Mouse (Mus musculus): ENCODE data around the gene Anapc2. TPM values are rescaled to one million over a fixed set of nuclear protein-coding genes. Genes with fewer than 3 reads are reported as not detected.

Gene Anapc2
- polyA plus RNA-seq, 1 experiment from 2014 or later, result 136 TPM

GRCm38 (mm10) chr2:25231038-25231437, 41.2 kb upstream of the Anapc2 start:
- H3K9me3 ChIP-seq, result no peaks in the 10 kb centered on the region
- H3K4me1 ChIP-seq, result peaks cover 17% of the 10 kb centered on the region
- WGBS, result 63% methylated on average over 12 of the region's 12 CpGs
- H3K27ac ChIP-seq, result no peak overlapping the region
- no peak for DNase-seq (ENCODE audit: extremely low spot score, low spot score)
- H3K36me3 ChIP-seq (replicated peaks), result no peaks in the 10 kb centered on the region
- peaks cover 16% of the 10 kb centered on the region for H3K27me3 ChIP-seq (ENCODE audit: poor library complexity, severe bottlenecking)
- H3K4me3 ChIP-seq, result no peak overlapping the region

DNA sequence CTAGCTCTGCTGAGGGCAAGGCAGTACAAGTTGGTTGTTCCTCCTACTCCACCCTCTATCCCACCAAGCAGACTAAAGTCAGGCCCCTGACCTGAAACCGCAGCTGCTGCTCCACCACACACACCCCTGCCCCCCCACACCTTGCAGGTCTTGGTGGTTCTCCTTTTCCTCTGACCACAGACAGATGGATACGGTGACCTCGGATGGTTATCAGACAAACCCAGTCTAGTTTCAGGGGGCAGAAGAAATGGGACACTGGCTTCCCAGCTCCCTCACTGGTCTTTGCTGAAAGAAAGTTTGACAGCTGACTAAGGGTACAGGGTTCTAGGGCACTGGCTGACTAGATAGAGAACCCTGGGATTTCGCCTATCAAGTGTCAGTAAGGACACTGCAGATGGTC, 38.9 kb upstream of the Anapc2 start:
- Histone ChIP-seq H3K4me3 (no peak overlapping the region), H3K27me3 (ENCODE audit: poor library complexity, severe bottlenecking) (peaks cover 21% of the 10 kb centered on the region), H3K36me3 (replicated peaks) (no peaks in the 10 kb centered on the region), H3K4me1 (peaks cover 8% of the 10 kb centered on the region), H3K9me3 (no peaks in the 10 kb centered on the region), H3K27ac (no peak overlapping the region)
- 85% methylated on average over 4 of the region's 4 CpGs for WGBS
- DNase-seq (ENCODE audit: extremely low spot score, low spot score), result no peak

GRCm38 (mm10) chr2:25234050-25234449, 38.2 kb upstream of the Anapc2 start, which contains the start of gene Slc34a3:
Slc34a3 (minus strand) TSS chr2:25234364.
- no peak within 1 kb of the TSS for H3K4me3 ChIP-seq
- H3K27me3 ChIP-seq (ENCODE audit: poor library complexity, severe bottlenecking), result peaks cover 23% of the 10 kb centered on the region
- H3K27ac ChIP-seq, result no peak within 1 kb of the TSS
- no peak for DNase-seq (ENCODE audit: extremely low spot score, low spot score)
- 88% methylated on average over 3 of the region's 3 CpGs for WGBS
- H3K4me1 ChIP-seq, result peaks cover 2% of the 10 kb centered on the region
- H3K36me3 ChIP-seq (replicated peaks), result no peaks in the 10 kb centered on the region
- no peaks in the 10 kb centered on the region for H3K9me3 ChIP-seq

GRCm38 (mm10) chr2:25234551-25235220, 37.6 kb upstream of the Anapc2 start:
- Histone ChIP-seq H3K36me3 (replicated peaks) (no peaks in the 10 kb centered on the region), H3K4me3 (no peak overlapping the region), H3K9me3 (no peaks in the 10 kb centered on the region), H3K27me3 (ENCODE audit: poor library complexity, severe bottlenecking) (peaks cover 30% of the 10 kb centered on the region), H3K27ac (no peak overlapping the region), H3K4me1 (no peaks in the 10 kb centered on the region)
- WGBS, result 83% methylated on average over 5 of the region's 5 CpGs
- DNase-seq (ENCODE audit: extremely low spot score, low spot score), result no peak

DNA sequence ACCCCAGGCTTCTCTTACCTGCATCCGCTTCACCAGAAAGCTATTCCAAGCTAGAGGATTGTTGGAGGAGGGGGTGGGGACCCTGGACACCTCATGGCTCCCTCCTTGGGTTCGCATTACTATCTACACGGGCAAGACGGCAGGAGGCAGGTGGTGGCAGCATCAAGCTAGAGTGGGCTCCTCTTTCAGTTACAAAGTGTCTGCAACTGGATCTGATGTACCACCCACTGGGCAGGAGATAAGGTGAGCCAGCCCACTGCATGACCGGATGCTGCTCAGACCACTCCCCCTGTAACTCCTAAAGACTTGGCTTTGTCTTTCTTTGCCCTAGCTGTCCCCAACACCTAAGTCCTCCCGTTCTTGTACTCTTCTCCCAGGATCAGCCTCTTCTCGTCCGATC, 35.7 kb upstream of the Anapc2 start, which contains the start of gene Rnf224:
Rnf224 (minus strand) TSS at position 174 of the 400 bp plus-strand sequence.
- DNase-seq (ENCODE audit: extremely low spot score, low spot score), result no peak
- Histone ChIP-seq H3K27ac (no peak within 1 kb of the TSS), H3K4me1 (peaks cover 16% of the 10 kb centered on the region), H3K36me3 (replicated peaks) (no peaks in the 10 kb centered on the region), H3K27me3 (ENCODE audit: poor library complexity, severe bottlenecking) (peaks cover 31% of the 10 kb centered on the region), H3K4me3 (no peak within 1 kb of the TSS), H3K9me3 (no peaks in the 10 kb centered on the region)
- WGBS, result 39% methylated on average over 8 of the region's 8 CpGs

GRCm38 (mm10) chr2:25237522-25237921, 34.8 kb upstream of the Anapc2 start:
- Histone ChIP-seq H3K4me1 (peaks cover 25% of the 10 kb centered on the region), H3K27me3 (ENCODE audit: poor library complexity, severe bottlenecking) (peaks cover 38% of the 10 kb centered on the region), H3K27ac (no peak overlapping the region), H3K9me3 (no peaks in the 10 kb centered on the region), H3K4me3 (no peak overlapping the region), H3K36me3 (replicated peaks) (no peaks in the 10 kb centered on the region)
- WGBS, result 76% methylated on average over 4 of the region's 4 CpGs
- DNase-seq (ENCODE audit: extremely low spot score, low spot score), result no peak

- Histone ChIP-seq H3K27ac (no peak overlapping the region), H3K36me3 (replicated peaks) (no peaks in the 10 kb centered on the region), H3K4me1 (peaks cover 30% of the 10 kb centered on the region), H3K27me3 (ENCODE audit: poor library complexity, severe bottlenecking) (peaks cover 44% of the 10 kb centered on the region), H3K9me3 (no peaks in the 10 kb centered on the region), H3K4me3 (no peak overlapping the region)
- DNase-seq (ENCODE audit: extremely low spot score, low spot score), result no peak
Measured at GRCm38 (mm10) chr2:25238106-25238505, 34.2 kb upstream of the Anapc2 start.

- Histone ChIP-seq H3K4me3 (no peak overlapping the region), H3K9me3 (no peaks in the 10 kb centered on the region), H3K27me3 (ENCODE audit: poor library complexity, severe bottlenecking) (peaks cover 57% of the 10 kb centered on the region), H3K4me1 (peaks cover 34% of the 10 kb centered on the region), H3K36me3 (replicated peaks) (peaks cover 5% of the 10 kb centered on the region), H3K27ac (no peak overlapping the region)
- no peak for DNase-seq (ENCODE audit: extremely low spot score, low spot score)
- 87% methylated on average over 3 of the region's 3 CpGs for WGBS
Measured at GRCm38 (mm10) chr2:25239766-25240165, 32.5 kb upstream of the Anapc2 start.

GRCm38 (mm10) chr2:25240310-25240709, 32.0 kb upstream of the Anapc2 start:
- 46% methylated on average over 8 of the region's 8 CpGs for WGBS
- H3K27ac ChIP-seq, result peak overlapping the region; percentile 71
- no peaks in the 10 kb centered on the region for H3K9me3 ChIP-seq
- no peak for DNase-seq (ENCODE audit: extremely low spot score, low spot score)
- peaks cover 57% of the 10 kb centered on the region for H3K27me3 ChIP-seq (ENCODE audit: poor library complexity, severe bottlenecking)
- peaks cover 8% of the 10 kb centered on the region for H3K36me3 ChIP-seq (replicated peaks)
- peaks cover 34% of the 10 kb centered on the region for H3K4me1 ChIP-seq
- peak overlapping the region; percentile 76 for H3K4me3 ChIP-seq

GRCm38 (mm10) chr2:25240723-25241437, 31.4 kb upstream of the Anapc2 start:
- Histone ChIP-seq H3K4me1 (peaks cover 34% of the 10 kb centered on the region), H3K27me3 (ENCODE audit: poor library complexity, severe bottlenecking) (peaks cover 56% of the 10 kb centered on the region), H3K4me3 (peak overlapping the region; percentile 76), H3K36me3 (replicated peaks) (peaks cover 14% of the 10 kb centered on the region), H3K27ac (peak overlapping the region; percentile 84), H3K9me3 (no peaks in the 10 kb centered on the region)
- WGBS, result 2% methylated on average over 29 of the region's 29 CpGs
- DNase-seq (ENCODE audit: extremely low spot score, low spot score), result peak; percentile 77

DNA sequence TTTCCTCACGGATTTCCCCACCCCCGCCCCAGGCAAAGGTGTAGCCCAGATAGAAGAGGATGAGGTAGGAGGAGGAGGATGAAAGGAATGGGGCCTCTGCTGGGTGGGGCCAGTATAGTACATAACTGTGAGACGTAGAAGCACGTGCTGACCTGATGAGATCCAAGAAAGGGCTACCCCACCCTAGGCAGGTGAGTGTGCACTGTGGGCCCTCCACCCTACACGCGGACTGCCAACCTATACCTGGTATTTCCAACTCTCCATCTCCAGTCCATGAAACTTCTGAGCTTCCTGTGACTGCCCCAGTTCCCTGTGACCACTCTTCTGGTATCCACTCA, 30.9 kb upstream of the Anapc2 start:
- Histone ChIP-seq H3K27ac (peak overlapping the region; percentile 84; the same call in 1 of the 2 replicates), H3K9me3 (no peaks in the 10 kb centered on the region), H3K27me3 (ENCODE audit: poor library complexity, severe bottlenecking) (peaks cover 51% of the 10 kb centered on the region), H3K36me3 (replicated peaks) (peaks cover 19% of the 10 kb centered on the region), H3K4me3 (peak overlapping the region; percentile 76), H3K4me1 (peaks cover 34% of the 10 kb centered on the region)
- 8% methylated on average over 6 of the region's 6 CpGs for WGBS
- no peak for DNase-seq (ENCODE audit: extremely low spot score, low spot score)

- under 1% methylated on average over 59 of the region's 59 CpGs for WGBS
Measured at GRCm38 (mm10) chr2:25242101-25242506, 30.2 kb upstream of the Anapc2 start, which contains the start of the genes Rnf208 and Cysrt1. Rnf208 (plus strand) TSS chr2:25242255. Cysrt1 (minus strand) TSS chr2:25242452.

GRCm38 (mm10) chr2:25243342-25243741, 28.9 kb upstream of the Anapc2 start:
- H3K27me3 ChIP-seq (ENCODE audit: poor library complexity, severe bottlenecking), result peaks cover 49% of the 10 kb centered on the region
- peak overlapping the region; percentile 76 for H3K4me3 ChIP-seq
- H3K36me3 ChIP-seq (replicated peaks), result peaks cover 39% of the 10 kb centered on the region
- no peaks in the 10 kb centered on the region for H3K9me3 ChIP-seq
- 78% methylated on average over 8 of the region's 8 CpGs for WGBS
- DNase-seq (ENCODE audit: extremely low spot score, low spot score), result no peak
- H3K4me1 ChIP-seq, result peaks cover 34% of the 10 kb centered on the region
- peak overlapping the region; percentile 84 for H3K27ac ChIP-seq

More at GRCm38 (mm10) chr2:25242101-25242506, 30.2 kb upstream of the Anapc2 start, which contains the start of the genes Rnf208 and Cysrt1:
- H3K27me3 ChIP-seq (ENCODE audit: poor library complexity, severe bottlenecking), result peaks cover 49% of the 10 kb centered on the region
- H3K27ac ChIP-seq, result peak within 1 kb of the TSS; percentile 84
- peak within 1 kb of the TSS; percentile 76 for H3K4me3 ChIP-seq
- DNase-seq (ENCODE audit: extremely low spot score, low spot score), result no peak
- no peaks in the 10 kb centered on the region for H3K9me3 ChIP-seq
- H3K4me1 ChIP-seq, result peaks cover 34% of the 10 kb centered on the region
- peaks cover 26% of the 10 kb centered on the region for H3K36me3 ChIP-seq (replicated peaks)
